Mouse (Mus musculus): ENCODE results near the gene Alad. TPM values are rescaled to one million over a fixed set of nuclear protein-coding genes. Genes with fewer than 3 reads are reported as not detected.

The Alad gene
- polyA plus RNA-seq, 1 experiment from 2014 or later = 144 TPM

DNA sequence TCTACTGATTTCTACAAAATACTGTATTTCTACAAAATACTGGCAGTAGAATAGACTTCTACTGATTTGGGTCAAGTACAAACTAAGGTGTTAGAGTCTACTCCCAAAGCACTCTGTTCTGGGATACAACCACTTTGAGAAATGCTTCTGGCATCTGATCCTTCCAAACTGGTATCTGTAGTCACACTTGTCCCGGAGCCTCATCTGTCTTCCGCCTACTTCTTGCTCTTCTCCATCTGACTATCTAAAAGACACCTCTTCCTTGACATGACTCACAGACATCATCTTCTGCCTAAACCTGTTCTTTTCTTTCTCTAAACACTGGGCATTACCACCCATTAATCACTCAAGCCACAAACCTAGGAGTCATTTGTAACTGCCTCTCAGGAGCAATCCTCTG, 47.6 kb downstream of the Alad start:
- Histone ChIP-seq H3K9me3 (replicated peaks; ENCODE audit: control insufficient read depth, low read length) (no peaks in the 10 kb centered on the region), H3K4me1 (ENCODE audit: control insufficient read depth, insufficient read depth, low read length) (peaks cover 5% of the 10 kb centered on the region; the same call in 1 of the 2 replicates), H3K4me2 (ENCODE audit: low read depth, low read length) (no peak overlapping the region), H3K27ac (ENCODE audit: low read length) (no peak overlapping the region), H3K27me3 (ENCODE audit: control insufficient read depth, insufficient read depth, low read length) (no peaks in the 10 kb centered on the region), H3K9ac (ENCODE audit: low read length) (no peak overlapping the region), H3K36me3 (ENCODE audit: control insufficient read depth, insufficient read depth, low read length) (no peaks in the 10 kb centered on the region), H3K4me3 (replicated peaks; ENCODE audit: low read length) (no peak overlapping the region)
- ATAC-seq (ENCODE audit: insufficient read depth, low FRiP score) = no peak
- 90% methylated on average over 2 of the region's 2 CpGs for WGBS

DNA sequence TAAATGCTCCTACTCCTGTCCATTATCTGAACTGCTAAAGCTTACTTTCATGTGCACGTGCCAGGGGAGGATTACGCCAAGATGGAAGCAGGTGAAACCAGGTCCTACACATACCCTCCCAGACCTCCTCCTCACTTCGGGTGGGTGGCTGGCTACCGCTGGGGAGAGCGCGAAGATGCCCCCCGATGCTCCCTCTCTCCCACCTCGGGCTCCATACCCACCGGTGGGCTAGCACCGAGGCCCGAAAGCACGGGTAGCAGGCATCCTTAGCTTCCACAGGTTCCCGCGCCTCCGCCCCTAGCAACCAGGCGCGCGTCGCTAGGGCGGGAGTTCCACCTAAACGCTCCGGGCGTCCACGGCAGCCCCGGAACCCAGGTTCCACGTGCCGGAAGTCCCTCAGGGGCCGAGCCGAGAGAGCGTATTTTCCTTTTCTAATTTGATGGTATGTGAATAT, 49.1 kb downstream of the Alad start, which contains the start of gene Wdr31:
Gene Wdr31 (minus strand): TSS at position 299 of the 454 bp plus-strand sequence.
- Histone ChIP-seq H3K27me3 (ENCODE audit: control insufficient read depth, insufficient read depth, low read length) (no peaks in the 10 kb centered on the region), H3K36me3 (ENCODE audit: control insufficient read depth, insufficient read depth, low read length) (no peaks in the 10 kb centered on the region), H3K9me3 (replicated peaks; ENCODE audit: control insufficient read depth, low read length) (no peaks in the 10 kb centered on the region), H3K4me3 (replicated peaks; ENCODE audit: low read length) (peak within 1 kb of the TSS; percentile 75), H3K4me2 (ENCODE audit: low read depth, low read length) (peak within 1 kb of the TSS; percentile 78), H3K27ac (ENCODE audit: low read length) (no peak within 1 kb of the TSS), H3K4me1 (ENCODE audit: control insufficient read depth, insufficient read depth, low read length) (0 out of 2 replicates have a peak, but pooled peaks cover 5% of the 10 kb centered on the region), H3K9ac (ENCODE audit: low read length) (peak within 1 kb of the TSS; percentile 70)
- ATAC-seq (ENCODE audit: insufficient read depth, low FRiP score) = peak; percentile 89
- WGBS = under 1% methylated on average over 30 of the region's 30 CpGs

DNA sequence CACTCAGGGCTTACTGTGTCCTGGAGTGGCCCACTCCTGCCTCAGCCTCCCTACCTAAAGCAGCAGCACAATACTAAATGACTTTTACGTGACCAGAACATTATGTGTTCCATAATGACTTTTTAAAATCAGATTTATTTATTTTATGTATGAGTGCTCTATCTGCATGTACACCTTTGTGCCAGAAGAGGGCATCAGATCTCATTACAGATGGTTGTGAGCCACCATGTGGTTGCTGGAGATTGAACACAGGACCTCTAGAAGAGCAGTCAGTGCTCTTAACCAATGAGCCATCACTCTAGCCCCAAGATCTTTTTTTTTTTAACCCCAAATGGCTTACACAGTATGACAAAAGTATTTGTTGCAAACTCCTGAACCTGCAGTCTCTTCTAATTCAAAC, 51.6 kb downstream of the Alad start:
- no peak overlapping the region for H3K9ac ChIP-seq (ENCODE audit: low read length)
- no peaks in the 10 kb centered on the region for H3K27me3 ChIP-seq (ENCODE audit: control insufficient read depth, insufficient read depth, low read length)
- H3K27ac ChIP-seq (ENCODE audit: low read length) = no peak overlapping the region
- no peak overlapping the region for H3K4me2 ChIP-seq (ENCODE audit: low read depth, low read length)
- no peak overlapping the region for H3K4me3 ChIP-seq (replicated peaks; ENCODE audit: low read length)
- H3K4me1 ChIP-seq (ENCODE audit: control insufficient read depth, insufficient read depth, low read length) = 0 out of 2 replicates have a peak, but pooled peaks cover 5% of the 10 kb centered on the region
- H3K36me3 ChIP-seq (ENCODE audit: control insufficient read depth, insufficient read depth, low read length) = no peaks in the 10 kb centered on the region
- 87% methylated on average over 1 of the region's 1 CpGs for WGBS
- no peak for ATAC-seq (ENCODE audit: insufficient read depth, low FRiP score)
- H3K9me3 ChIP-seq (replicated peaks; ENCODE audit: control insufficient read depth, low read length) = no peaks in the 10 kb centered on the region

DNA sequence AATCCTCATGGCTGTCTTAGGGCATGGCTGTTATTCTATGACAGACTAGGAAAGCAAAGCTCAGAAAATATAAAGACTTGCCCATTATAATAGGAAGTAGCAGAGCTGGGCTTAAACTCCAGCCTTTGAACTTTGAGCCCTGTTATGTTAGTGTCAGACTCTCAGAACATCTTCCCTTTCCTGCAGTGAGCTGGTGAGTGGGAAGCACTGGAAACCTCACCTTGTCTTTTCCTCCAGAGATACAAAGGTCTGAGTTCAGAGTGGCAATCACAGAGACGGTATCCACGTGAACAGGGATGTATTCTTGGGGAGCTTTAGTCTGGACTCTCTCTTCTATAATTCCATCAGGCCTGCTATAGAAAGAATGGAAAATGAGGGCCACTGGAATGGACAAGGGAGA, 56.6 kb downstream of the Alad start:
- ATAC-seq (ENCODE audit: insufficient read depth, low FRiP score) = no peak
- 85% methylated on average over 2 of the region's 2 CpGs for WGBS
- Histone ChIP-seq H3K27ac (ENCODE audit: low read length) (no peak overlapping the region), H3K4me1 (ENCODE audit: control insufficient read depth, insufficient read depth, low read length) (no peaks in the 10 kb centered on the region), H3K9ac (ENCODE audit: low read length) (no peak overlapping the region), H3K4me3 (replicated peaks; ENCODE audit: low read length) (no peak overlapping the region), H3K36me3 (ENCODE audit: control insufficient read depth, insufficient read depth, low read length) (no peaks in the 10 kb centered on the region), H3K9me3 (replicated peaks; ENCODE audit: control insufficient read depth, low read length) (no peaks in the 10 kb centered on the region), H3K27me3 (ENCODE audit: control insufficient read depth, insufficient read depth, low read length) (no peaks in the 10 kb centered on the region), H3K4me2 (ENCODE audit: low read depth, low read length) (no peak overlapping the region)

DNA sequence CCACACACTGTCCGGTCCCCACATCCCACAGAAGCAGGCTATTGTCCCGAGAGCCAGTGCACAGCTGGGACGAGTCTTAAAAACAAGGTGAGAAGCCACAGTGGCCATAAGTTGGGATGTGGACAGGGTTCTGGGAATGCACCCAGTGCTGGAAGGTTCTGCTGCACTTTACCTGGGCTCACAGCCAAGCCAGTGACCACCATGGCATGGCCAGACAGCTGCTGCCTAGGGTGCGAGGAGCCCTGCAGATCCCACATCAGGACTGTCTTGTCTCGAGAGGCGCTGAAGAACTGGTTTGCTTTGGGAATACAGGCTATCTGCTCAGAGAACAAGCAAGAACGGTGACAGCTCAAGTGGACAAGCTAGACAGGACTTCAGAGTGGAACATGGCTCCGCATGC, 59.4 kb downstream of the Alad start:
- no peaks in the 10 kb centered on the region for H3K36me3 ChIP-seq (ENCODE audit: control insufficient read depth, insufficient read depth, low read length)
- no peak overlapping the region for H3K27ac ChIP-seq (ENCODE audit: low read length)
- ATAC-seq (ENCODE audit: insufficient read depth, low FRiP score) = no peak
- H3K4me3 ChIP-seq (replicated peaks; ENCODE audit: low read length) = no peak overlapping the region
- H3K9me3 ChIP-seq (replicated peaks; ENCODE audit: control insufficient read depth, low read length) = no peaks in the 10 kb centered on the region
- no peaks in the 10 kb centered on the region for H3K27me3 ChIP-seq (ENCODE audit: control insufficient read depth, insufficient read depth, low read length)
- H3K9ac ChIP-seq (ENCODE audit: low read length) = no peak overlapping the region
- H3K4me2 ChIP-seq (ENCODE audit: low read depth, low read length) = no peak overlapping the region
- H3K4me1 ChIP-seq (ENCODE audit: control insufficient read depth, insufficient read depth, low read length) = no peaks in the 10 kb centered on the region
- WGBS = 89% methylated on average over 8 of the region's 8 CpGs

Other genes starting within 250 kb of the Alad start
- gene Fkbp15, start 159.4 kb downstream of the Alad start, polyA plus RNA-seq (2015; fragmentation: Nextera tagmentation; extraction: Ambion mirVana) = 29.8 and 30.2 TPM in 2 replicates
- gene Slc31a1, start 159.2 kb downstream of the Alad start, polyA plus RNA-seq (2015; fragmentation: Nextera tagmentation; extraction: Ambion mirVana) = 62.9 and 74.4 TPM in 2 replicates
- 127 and 128 TPM in 2 replicates for gene Cdc26, start 111.3 kb downstream of the Alad start, polyA plus RNA-seq (2015; fragmentation: Nextera tagmentation; extraction: Ambion mirVana)
- 16.6 and 18.3 TPM in 2 replicates for gene Prpf4, start 111.1 kb downstream of the Alad start, polyA plus RNA-seq (2015; fragmentation: Nextera tagmentation; extraction: Ambion mirVana)
- gene Rnf183, start 84.7 kb downstream of the Alad start, polyA plus RNA-seq (2015; fragmentation: Nextera tagmentation; extraction: Ambion mirVana) = 0.26 and 0.34 TPM in 2 replicates
- gene Wdr31, start 49.0 kb downstream of the Alad start, polyA plus RNA-seq (2015; fragmentation: Nextera tagmentation; extraction: Ambion mirVana) = 6.8 and 8.0 TPM in 2 replicates
- gene Bspry, start 39.9 kb downstream of the Alad start, polyA plus RNA-seq (2015; fragmentation: Nextera tagmentation; extraction: Ambion mirVana) = 29.3 and 35.5 TPM in 2 replicates
- 30.0 and 32.1 TPM in 2 replicates for gene Hdhd3, start 16.5 kb downstream of the Alad start, polyA plus RNA-seq (2015; fragmentation: Nextera tagmentation; extraction: Ambion mirVana)
- gene Pole3, start 5.2 kb upstream of the Alad start, polyA plus RNA-seq (2015; fragmentation: Nextera tagmentation; extraction: Ambion mirVana) = 76.0 and 77.8 TPM in 2 replicates
- gene 4933430I17Rik, start 5.5 kb upstream of the Alad start, polyA plus RNA-seq (2015; fragmentation: Nextera tagmentation; extraction: Ambion mirVana) = 0.31 TPM in 1 of 2 replicates, not detected in the other
- gene Rgs3, start 39.9 kb upstream of the Alad start, polyA plus RNA-seq (2015; fragmentation: Nextera tagmentation; extraction: Ambion mirVana) = 51.4 and 55.2 TPM in 2 replicates

Measured in stomach, embryonic 16.5 days (tissue).